9 mouse cellular contexts compared by ENCODE assay signal in the genomic region with DNA sequence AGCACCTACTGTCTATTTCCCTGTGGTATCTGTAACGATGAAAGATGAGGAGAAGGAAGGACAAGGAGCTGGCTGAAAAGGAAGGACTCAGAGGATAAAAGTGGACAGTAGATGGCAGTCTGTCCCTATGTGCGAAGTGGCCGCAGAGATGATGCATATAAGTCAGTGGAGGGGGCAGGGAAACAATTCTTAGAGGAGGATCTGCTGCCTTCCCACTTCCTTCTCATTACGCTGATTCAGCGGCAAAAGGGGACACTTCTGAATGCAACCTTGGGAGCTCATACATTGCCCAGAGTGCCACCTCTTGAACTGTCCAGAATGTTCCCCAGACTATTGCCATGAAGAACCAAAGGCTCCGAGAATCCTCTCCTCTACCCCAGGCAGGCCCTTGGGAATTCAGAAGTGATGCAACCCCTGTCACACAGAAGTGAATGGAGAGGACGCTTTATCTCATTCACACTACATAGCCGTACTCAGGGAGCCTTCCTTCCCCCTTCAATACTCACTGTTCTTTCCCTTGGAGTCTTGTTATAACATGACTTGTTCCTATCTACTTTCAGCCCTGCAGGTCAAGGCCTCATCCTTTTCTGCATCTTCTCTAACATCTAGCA. TPM values are rescaled to one million over a fixed set of nuclear protein-coding genes. Genes with fewer than 3 reads are reported as not detected.
DNase-seq lines count a peak whose midpoint lies in the region; ATAC-seq lines count a peak whose summit lies in the region.
"Had no signal": no experiment of that assay in that cellular context is flagged by ENCODE, and none has a peak within 500 bp of the region (broad histone marks: within the 10 kb centered on the region; RNA-seq: fewer than 3 reads in every experiment).

No protein-coding gene starts in this region.

- H3K4me1 ChIP-seq in heart, embryonic 10.5 days = peaks cover 17% of the 10 kb centered on the region; the same call in 1 of the 2 replicates
- peaks cover 53% of the 10 kb centered on the region for H3K4me1 ChIP-seq in limb, embryonic 10.5 days
- H3K4me1 ChIP-seq: liver, embryonic 15.5 days had no signal

- H3K27me3 ChIP-seq in heart, embryonic 10.5 days (ENCODE audit: insufficient read depth, poor library complexity, severe bottlenecking) = no peaks in the 10 kb centered on the region
- H3K27me3 ChIP-seq in limb, embryonic 10.5 days (ENCODE audit: low read depth, poor library complexity, severe bottlenecking) = no peaks in the 10 kb centered on the region
- H3K27me3 ChIP-seq: liver, embryonic 15.5 days had no signal

- no peak for ATAC-seq in erythroblast, adult 5-6 weeks (replicated peaks; ENCODE audit: low FRiP score, poor library complexity, severe bottlenecking)

- no peak overlapping the region for H3K4me3 ChIP-seq in heart, embryonic 10.5 days
- no peak overlapping the region for H3K4me3 ChIP-seq in limb, embryonic 10.5 days
- H3K4me3 ChIP-seq: liver, embryonic 15.5 days had no signal

- peak; percentile 94 for DNase-seq in heart, adult 11 months
- no peak for DNase-seq in heart, embryonic 10.5 days (ENCODE audit: low spot score)
- peak; percentile 82 for DNase-seq in brain, adult 2 months (ENCODE audit: low read depth, low spot score)
- DNase-seq in heart, adult 8-10 months (ENCODE audit: low spot score) = peak; percentile 63
- peak; percentile 48 to 66 for DNase-seq in kidney, postnatal 4 days
- DNase-seq in spleen, postnatal 4 days (ENCODE audit: low spot score in 2 of 2) = no peak
- no peak for DNase-seq in limb, embryonic 10.5 days (ENCODE audit: low spot score)

- H3K36me3 ChIP-seq in heart, embryonic 10.5 days = peaks cover 4% of the 10 kb centered on the region; the same call in 1 of the 2 replicates
- peaks cover 26% of the 10 kb centered on the region; the same call in 1 of the 2 replicates for H3K36me3 ChIP-seq in limb, embryonic 10.5 days
- H3K36me3 ChIP-seq: liver, embryonic 15.5 days had no signal

- 23% methylated on average over 8 of the region's 8 CpGs for WGBS in heart, embryonic 10.5 days
- 51% methylated on average over 8 of the region's 8 CpGs for WGBS in limb, embryonic 10.5 days

- no peaks in the 10 kb centered on the region for H3K9me3 ChIP-seq in heart, embryonic 10.5 days
- H3K9me3 ChIP-seq in limb, embryonic 10.5 days (replicated peaks) = no peaks in the 10 kb centered on the region
- H3K9me3 ChIP-seq: liver, embryonic 15.5 days had no signal

- H3K27ac ChIP-seq in heart, embryonic 10.5 days = no peak overlapping the region
- no peak overlapping the region for H3K27ac ChIP-seq in limb, embryonic 10.5 days
- H3K27ac ChIP-seq: liver, embryonic 15.5 days had no signal

RNA-seq across cellular contexts. Expression of gene Ntf3, which starts 12.2 kb away (rescaled TPM):
- polyA plus RNA-seq in heart, embryonic 10.5 days (2016; fragmentation: Nextera tagmentation; extraction: Ambion mirVana) = 11.0 and 12.8 TPM in 2 replicates
- 1 to 10 TPM; 2.2 to 5.3 (median 3.9) TPM for total RNA-seq in heart, adult 8-10 months (2022)
- total RNA-seq in erythroblast, adult 5-6 weeks (2015; ENCODE audit: low replicate concordance) = not detected in 2 replicates
- not detected in 2 replicates for total RNA-seq in erythroblast, adult 5-6 weeks (2017; ENCODE audit: low replicate concordance)
- polyA plus RNA-seq in limb, embryonic 10.5 days (2016; fragmentation: Nextera tagmentation; extraction: Ambion mirVana) = 13.7 and 22.9 TPM in 2 replicates

Comparison
In these comparisons a context has a peak if more than half of its experiments do, and no peak if none do; other contexts are left out.
1. DNase-seq: peak in heart, adult 11 months (single experiment), brain, adult 2 months (single experiment), heart, adult 8-10 months (single experiment) and kidney, postnatal 4 days (2 of 2); none in heart, embryonic 10.5 days (single experiment), spleen, postnatal 4 days (0 of 2) and limb, embryonic 10.5 days (single experiment).